Mouse (Mus musculus) myocyte (in vitro differentiated cells): Measurements from ENCODE around the gene Lmbr1.

ENCODE experiments used
- E2F4 ChIP-seq: IDR thresholded peaks from one replicate; pipeline ENCODE4 v1.6.1; 2011; ENCODE audit warnings: mild to moderate bottlenecking, control low read depth, moderate library complexity; ENCODE audit not compliant: insufficient read depth
- MAX ChIP-seq: IDR thresholded peaks from one replicate; pipeline ENCODE4 v1.6.1; 2011; ENCODE audit warnings: low read depth, mild to moderate bottlenecking, control low read depth
- POLR2A ChIP-seq: IDR thresholded peaks from one replicate; pipeline ENCODE4 v1.6.1; 2011; ENCODE audit warnings: low read depth, mild to moderate bottlenecking, control low read depth, moderate library complexity; ENCODE audit not compliant: insufficient read length
- POLR2AphosphoS2 ChIP-seq: IDR thresholded peaks from one replicate; pipeline ENCODE4 v1.6.1; 2011; ENCODE audit warnings: low read depth, control low read depth; ENCODE audit not compliant: insufficient read length
- TCF12 ChIP-seq: IDR thresholded peaks from one replicate; pipeline ENCODE4 v1.6.1; 2011; ENCODE audit warnings: mild to moderate bottlenecking, control low read depth; ENCODE audit not compliant: poor library complexity, insufficient read depth, severe bottlenecking
- USF1 ChIP-seq: IDR thresholded peaks from one replicate; pipeline ENCODE4 v1.6.1; 2011; ENCODE audit warnings: low read depth, mild to moderate bottlenecking, control low read depth, moderate library complexity

DNA sequence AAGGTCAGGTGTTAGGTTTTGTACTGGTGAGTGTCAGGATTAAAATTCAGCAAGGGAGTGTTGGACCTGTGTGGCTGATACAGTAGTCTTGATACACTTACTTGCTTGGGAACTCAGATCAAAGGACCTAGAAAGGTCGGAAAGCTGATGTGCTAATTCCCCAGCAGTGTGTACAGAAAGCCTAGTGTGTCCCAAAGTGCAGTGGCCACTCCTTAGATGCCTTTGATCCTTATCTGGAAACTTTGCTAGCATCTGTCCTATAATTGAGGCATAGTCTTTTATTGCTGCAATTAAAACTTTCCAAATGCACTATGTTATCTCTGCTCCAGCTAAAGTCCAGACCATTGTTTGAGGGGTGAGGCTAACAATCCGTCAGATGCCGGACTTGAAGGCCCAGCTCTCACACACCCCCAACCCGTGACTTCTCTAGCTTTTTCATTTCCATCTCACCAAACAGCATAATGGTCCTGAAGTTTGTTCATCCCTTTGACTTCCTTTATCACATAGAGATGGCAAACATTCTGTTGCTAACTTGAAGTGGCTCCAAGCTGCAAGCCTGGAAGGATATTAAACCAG is 166.1 kb downstream of the Lmbr1 start:
- TF ChIP-seq TCF12 = no peak
- TF ChIP-seq POLR2A = no peak
- TF ChIP-seq MAX = no peak
- TF ChIP-seq POLR2AphosphoS2 = no peak
- no peak for TF ChIP-seq USF1
- no peak for TF ChIP-seq E2F4
